Mouse (Mus musculus): ENCODE measurements at regions not wholly inside any gene's neighbourhood (a gene's known extent, or its start where the extent isn't known, plus 50 kb on each side); places are given as distances from the start of the nearest gene placed in this dataset.

GRCm38 (mm10) chr14:46678935-46679334 is 81.4 kb upstream of the Cdkn3 start:
- no peak for DNase-seq (ENCODE audit: low spot score)
- no peak overlapping the region for H3K4me3 ChIP-seq (ENCODE audit: low read depth, low read length)

GRCm38 (mm10) chr14:46671482-46672225 is 88.7 kb upstream of the Cdkn3 start:
- 86% methylated on average over 9 of the region's 9 CpGs for WGBS
- Histone ChIP-seq H3K27me3 (ENCODE audit: insufficient read depth, low read length) (no peaks in the 10 kb centered on the region), H3K4me1 (ENCODE audit: insufficient read depth, low read length) (no peaks in the 10 kb centered on the region), H3K9ac (replicated peaks; ENCODE audit: low read length, poor library complexity, severe bottlenecking) (no peak overlapping the region), H3K27ac (ENCODE audit: low read depth, low read length) (no peak overlapping the region), H3K9me3 (ENCODE audit: low read length) (no peaks in the 10 kb centered on the region), H3K4me2 (ENCODE audit: low read depth, low read length, poor library complexity, severe bottlenecking) (no peak overlapping the region), H3K36me3 (ENCODE audit: insufficient read depth, low read length) (no peaks in the 10 kb centered on the region), H3K4me3 (ENCODE audit: low read depth, low read length) (no peak overlapping the region)
- TF ChIP-seq CTCF (IDR thresholded peaks at IDR 0.05) = no peak
- DNase-seq (ENCODE audit: low spot score) = no peak
- no peak for ATAC-seq (ENCODE audit: low FRiP score)

More at GRCm38 (mm10) chr14:46678935-46679334, 81.4 kb upstream of the Cdkn3 start:
- TF ChIP-seq CTCF (IDR thresholded peaks at IDR 0.05) = no peak
- 81% methylated on average over 4 of the region's 4 CpGs for WGBS
- Histone ChIP-seq H3K36me3 (ENCODE audit: insufficient read depth, low read length) (no peaks in the 10 kb centered on the region), H3K9ac (replicated peaks; ENCODE audit: low read length, poor library complexity, severe bottlenecking) (no peak overlapping the region), H3K27ac (ENCODE audit: low read depth, low read length) (no peak overlapping the region), H3K4me2 (ENCODE audit: low read depth, low read length, poor library complexity, severe bottlenecking) (no peak overlapping the region), H3K27me3 (ENCODE audit: insufficient read depth, low read length) (no peaks in the 10 kb centered on the region), H3K4me1 (ENCODE audit: insufficient read depth, low read length) (no peaks in the 10 kb centered on the region), H3K9me3 (ENCODE audit: low read length) (no peaks in the 10 kb centered on the region)
- no peak for ATAC-seq (ENCODE audit: low FRiP score)

GRCm38 (mm10) chr14:46671062-46671461 is 89.3 kb upstream of the Cdkn3 start:
- ATAC-seq (ENCODE audit: low FRiP score) (no peak), DNase-seq (ENCODE audit: low spot score) (no peak)
- Histone ChIP-seq H3K4me1 (ENCODE audit: insufficient read depth, low read length) (no peaks in the 10 kb centered on the region), H3K9me3 (ENCODE audit: low read length) (no peaks in the 10 kb centered on the region), H3K27ac (ENCODE audit: low read depth, low read length) (no peak overlapping the region), H3K9ac (replicated peaks; ENCODE audit: low read length, poor library complexity, severe bottlenecking) (no peak overlapping the region), H3K4me2 (ENCODE audit: low read depth, low read length, poor library complexity, severe bottlenecking) (no peak overlapping the region), H3K27me3 (ENCODE audit: insufficient read depth, low read length) (no peaks in the 10 kb centered on the region), H3K4me3 (ENCODE audit: low read depth, low read length) (no peak overlapping the region), H3K36me3 (ENCODE audit: insufficient read depth, low read length) (no peaks in the 10 kb centered on the region)
- 95% methylated on average over 2 of the region's 2 CpGs for WGBS
- no peak for TF ChIP-seq CTCF (IDR thresholded peaks at IDR 0.05)

GRCm38 (mm10) chr14:46670221-46671046 is 89.9 kb upstream of the Cdkn3 start:
- Histone ChIP-seq H3K27ac (ENCODE audit: low read depth, low read length) (no peak overlapping the region), H3K4me1 (ENCODE audit: insufficient read depth, low read length) (no peaks in the 10 kb centered on the region), H3K4me3 (ENCODE audit: low read depth, low read length) (no peak overlapping the region), H3K9ac (replicated peaks; ENCODE audit: low read length, poor library complexity, severe bottlenecking) (no peak overlapping the region), H3K9me3 (ENCODE audit: low read length) (no peaks in the 10 kb centered on the region), H3K27me3 (ENCODE audit: insufficient read depth, low read length) (no peaks in the 10 kb centered on the region), H3K4me2 (ENCODE audit: low read depth, low read length, poor library complexity, severe bottlenecking) (no peak overlapping the region), H3K36me3 (ENCODE audit: insufficient read depth, low read length) (no peaks in the 10 kb centered on the region)
- WGBS = 83% methylated on average over 20 of the region's 20 CpGs
- ATAC-seq (ENCODE audit: low FRiP score) = no peak
- no peak for DNase-seq (ENCODE audit: low spot score)
- TF ChIP-seq CTCF (IDR thresholded peaks at IDR 0.05) = no peak

- Histone ChIP-seq H3K36me3 (ENCODE audit: insufficient read depth, low read length) (no peaks in the 10 kb centered on the region), H3K4me2 (ENCODE audit: low read depth, low read length, poor library complexity, severe bottlenecking) (no peak overlapping the region), H3K27ac (ENCODE audit: low read depth, low read length) (no peak overlapping the region), H3K9ac (replicated peaks; ENCODE audit: low read length, poor library complexity, severe bottlenecking) (no peak overlapping the region), H3K4me3 (ENCODE audit: low read depth, low read length) (no peak overlapping the region), H3K27me3 (ENCODE audit: insufficient read depth, low read length) (no peaks in the 10 kb centered on the region), H3K4me1 (ENCODE audit: insufficient read depth, low read length) (no peaks in the 10 kb centered on the region), H3K9me3 (ENCODE audit: low read length) (no peaks in the 10 kb centered on the region)
- TF ChIP-seq CTCF (IDR thresholded peaks at IDR 0.05) = no peak
- 85% methylated on average over 3 of the region's 3 CpGs for WGBS
- ATAC-seq (ENCODE audit: low FRiP score) (no peak), DNase-seq (ENCODE audit: low spot score) (no peak)
These were observed 92.1 kb upstream of the Cdkn3 start for GRCm38 (mm10) chr14:46668275-46668674.

- Histone ChIP-seq H3K9ac (replicated peaks; ENCODE audit: low read length, poor library complexity, severe bottlenecking) (no peak overlapping the region), H3K27ac (ENCODE audit: low read depth, low read length) (no peak overlapping the region), H3K36me3 (ENCODE audit: insufficient read depth, low read length) (no peaks in the 10 kb centered on the region), H3K4me3 (ENCODE audit: low read depth, low read length) (no peak overlapping the region), H3K27me3 (ENCODE audit: insufficient read depth, low read length) (no peaks in the 10 kb centered on the region), H3K9me3 (ENCODE audit: low read length) (no peaks in the 10 kb centered on the region), H3K4me2 (ENCODE audit: low read depth, low read length, poor library complexity, severe bottlenecking) (no peak overlapping the region), H3K4me1 (ENCODE audit: insufficient read depth, low read length) (peaks cover 9% of the 10 kb centered on the region; the same call in 1 of the 2 replicates)
- DNase-seq (ENCODE audit: low spot score) (no peak), ATAC-seq (ENCODE audit: low FRiP score) (no peak)
- no peak for TF ChIP-seq CTCF (IDR thresholded peaks at IDR 0.05)
- WGBS = 76% methylated on average over 6 of the region's 6 CpGs
These were observed 96.0 kb upstream of the Cdkn3 start for GRCm38 (mm10) chr14:46664305-46664704.
